Mouse (Mus musculus): ENCODE measurements around the gene Musk. TPM values are rescaled to one million over a fixed set of nuclear protein-coding genes. Genes with fewer than 3 reads are reported as not detected.

Musk gene
- 1.2 TPM for polyA plus RNA-seq (2015; fragmentation: Illumina TruSeq; extraction: RNeasy Lipid Tissue Mini Kit (QIAGEN cat#74804); ENCODE audit: low read depth, low replicate concordance)

DNA sequence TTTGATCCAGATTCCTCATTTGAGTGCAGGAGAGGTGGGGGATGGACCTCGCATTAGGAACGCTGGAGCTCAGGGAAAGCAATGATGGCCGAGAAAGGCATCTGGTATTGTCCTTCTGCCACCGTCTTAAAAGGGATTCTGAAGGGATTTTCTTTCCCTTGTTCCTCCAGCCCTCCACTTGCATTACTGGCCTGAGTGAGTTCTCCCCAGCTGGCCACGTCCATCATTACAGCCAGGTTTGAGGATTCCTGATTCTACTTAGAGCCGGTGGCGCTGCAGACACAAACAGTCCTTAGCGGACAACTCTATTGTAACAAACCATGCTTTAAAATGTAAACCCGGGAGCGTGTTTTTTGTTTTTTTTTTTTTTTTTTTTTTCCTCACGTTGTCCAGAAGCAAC is at the start of gene Musk:
Musk (plus strand) TSS at position 274 of the 400 bp plus-strand sequence.

Other genes starting within 250 kb of the Musk start
- 0.31 TPM for gene Svep1, start 79.1 kb upstream of the Musk start, polyA plus RNA-seq (2015; fragmentation: Illumina TruSeq; extraction: RNeasy Lipid Tissue Mini Kit (QIAGEN cat#74804); ENCODE audit: low read depth, low replicate concordance)

Measured in brain, adult 10 weeks (tissue).